Mouse (Mus musculus) megakaryocyte progenitor cell, adult 5-6 weeks (primary cell): ENCODE results near the gene Anxa11. TPM values are rescaled to one million over a fixed set of nuclear protein-coding genes. Genes with fewer than 3 reads are reported as not detected.
"Not testable (repeated sequence)": the region's sequence is repeated elsewhere in the genome, so short reads cannot be mapped to it uniquely, and the experiment has no call there.

Source experiments
- ATAC-seq: replicated peaks from 2 replicates; pipeline ENCODE4 v1.8.0; 2016; ENCODE audit warnings: mild to moderate bottlenecking, moderate TSS enrichment, inconsistent platforms; ENCODE audit not compliant: poor library complexity
- total RNA-seq, 2 experiments: library from RNA; stranded (forward) in 1 of 2; stranded (reverse) in 1 of 2; fragments of 157-497, 149-512 nt in 1 of 2; fragments of 200-1000 nt in 1 of 2; gene quantifications; 2 replicates each; pipeline versions ENCODE4 v1.2.3 to v1.2.4; 2015 to 2017

The Anxa11 gene
- total RNA-seq (2015) = 36.5 and 37.1 TPM in 2 replicates
- total RNA-seq (2017) = 7.3 and 8.1 TPM in 2 replicates

DNA sequence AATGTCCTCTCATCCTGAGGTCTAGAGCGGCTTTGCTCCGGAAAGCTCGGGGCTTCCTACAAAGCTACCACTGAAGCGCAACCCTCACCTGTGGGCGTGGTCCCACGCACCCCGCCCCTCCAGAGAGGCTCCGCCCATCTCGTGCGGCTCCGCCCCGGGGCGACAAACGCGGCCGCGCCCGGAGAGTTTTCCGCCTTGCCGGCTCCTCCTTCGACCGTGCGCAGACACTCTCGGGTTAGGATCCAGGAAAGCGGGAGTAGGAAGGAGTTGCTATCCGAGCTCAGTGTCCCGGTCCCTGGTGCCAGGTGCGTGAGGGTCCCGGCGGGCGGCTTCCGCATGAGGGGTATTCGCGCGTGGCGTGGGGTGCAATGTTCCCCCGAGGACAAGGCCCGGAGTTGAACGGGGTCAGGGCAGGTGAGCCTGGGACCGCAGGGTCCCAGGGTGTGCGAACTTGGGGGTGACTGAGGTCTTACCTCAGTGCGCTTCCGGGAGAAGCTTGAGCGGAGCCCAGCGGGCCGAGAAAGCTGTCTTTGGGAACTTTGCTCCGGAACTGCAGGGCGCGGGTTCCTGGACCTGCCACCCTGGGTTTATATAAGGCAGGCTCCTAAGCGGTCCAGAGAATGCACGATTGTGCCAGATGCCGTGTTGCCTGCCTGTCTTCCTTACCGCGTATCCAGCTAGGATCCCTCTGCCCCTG is at the start of gene Anxa11:
Gene Anxa11, plus strand, starts transcription at position 166 of the 697 bp plus-strand sequence.
- peak; percentile 94 for ATAC-seq

DNA sequence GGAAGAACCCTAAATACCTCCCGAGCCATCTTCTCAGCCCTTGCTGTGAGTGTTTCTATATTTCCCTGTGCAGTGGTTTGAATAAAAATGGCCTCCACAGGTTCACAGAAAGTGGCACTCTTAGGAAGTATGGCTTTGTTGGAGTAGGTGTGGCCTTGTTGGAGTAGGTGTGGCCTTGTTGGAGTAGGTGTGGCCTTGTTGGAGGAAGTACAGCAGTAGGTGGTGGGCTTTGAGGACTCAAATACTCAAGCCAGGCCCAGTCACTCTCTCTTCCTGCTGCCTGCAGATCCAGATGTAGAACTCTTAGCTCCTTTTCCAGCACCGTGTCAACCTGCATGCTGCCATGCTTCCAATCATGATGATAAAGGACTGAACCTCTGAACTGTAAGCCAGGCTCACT is 47.6 kb upstream of the Anxa11 start:
- ATAC-seq = no peak

DNA sequence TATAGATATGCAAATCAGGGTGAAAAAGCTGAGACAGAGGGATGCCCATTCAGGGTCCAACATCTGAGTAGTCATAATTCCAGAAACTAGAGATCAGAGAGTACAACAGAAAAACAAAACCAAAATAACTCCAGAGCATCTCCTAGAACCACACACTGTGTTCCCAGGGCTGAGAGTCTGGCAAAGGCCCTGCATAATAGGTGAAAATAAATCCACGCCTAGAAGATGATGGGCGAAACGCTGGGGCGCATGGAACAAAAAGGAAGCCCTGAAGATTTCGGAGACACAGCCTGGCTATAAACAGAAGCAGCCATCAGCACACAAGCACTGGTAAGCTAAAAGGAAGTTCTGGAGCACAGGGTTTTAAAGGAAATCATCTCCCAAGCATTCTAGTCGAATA is 46.9 kb upstream of the Anxa11 start:
- no peak for ATAC-seq

DNA sequence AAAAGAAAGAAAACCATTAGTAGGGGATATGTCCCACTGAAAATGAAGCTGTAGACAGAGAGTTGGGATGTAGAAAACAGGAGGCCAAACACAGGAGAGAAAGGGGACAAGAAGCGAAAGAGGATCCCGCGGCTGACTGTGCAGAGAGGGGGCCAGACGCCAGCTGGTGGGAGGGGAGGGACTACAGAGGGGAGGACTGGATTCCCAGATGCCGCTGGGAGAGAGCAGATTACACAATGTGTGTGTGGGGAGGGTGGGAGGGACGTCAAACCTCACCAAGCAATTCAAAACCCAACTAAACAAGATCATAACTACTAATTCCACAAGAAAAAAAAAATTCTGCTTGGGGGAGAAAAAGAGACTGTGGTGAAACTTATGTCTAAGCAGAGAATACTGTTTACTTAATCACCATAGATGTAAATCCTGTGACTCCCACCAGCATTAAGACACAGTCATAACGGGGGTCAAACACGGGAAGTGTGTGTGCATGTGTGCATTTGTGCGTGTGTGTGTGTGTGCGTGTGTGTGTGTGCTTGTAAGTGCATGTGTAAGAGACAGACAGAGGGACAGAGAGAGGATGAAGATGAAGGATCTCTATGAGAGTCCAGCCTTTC is 46.3 kb upstream of the Anxa11 start:
- ATAC-seq = peak; percentile 72

DNA sequence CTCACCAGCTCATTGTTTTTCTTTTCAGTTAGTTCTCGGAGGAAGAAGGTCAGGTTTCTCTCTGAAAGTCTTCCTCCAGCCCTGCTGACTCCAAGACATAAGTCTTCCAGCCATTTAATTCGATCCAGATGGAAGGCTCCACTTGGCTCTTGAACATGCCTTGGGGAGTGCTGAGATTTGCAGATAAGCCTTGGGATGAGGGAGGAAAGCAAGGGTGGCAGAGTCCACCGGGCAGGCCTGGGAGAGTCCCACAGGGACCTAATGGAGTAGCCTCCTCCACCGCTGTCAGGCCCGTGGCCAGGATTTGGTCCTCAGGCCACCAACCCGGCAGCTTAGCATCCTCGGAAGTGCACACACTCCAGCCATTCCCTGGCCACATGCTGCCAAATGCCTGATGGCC is 45.3 kb upstream of the Anxa11 start:
- ATAC-seq = no peak

DNA sequence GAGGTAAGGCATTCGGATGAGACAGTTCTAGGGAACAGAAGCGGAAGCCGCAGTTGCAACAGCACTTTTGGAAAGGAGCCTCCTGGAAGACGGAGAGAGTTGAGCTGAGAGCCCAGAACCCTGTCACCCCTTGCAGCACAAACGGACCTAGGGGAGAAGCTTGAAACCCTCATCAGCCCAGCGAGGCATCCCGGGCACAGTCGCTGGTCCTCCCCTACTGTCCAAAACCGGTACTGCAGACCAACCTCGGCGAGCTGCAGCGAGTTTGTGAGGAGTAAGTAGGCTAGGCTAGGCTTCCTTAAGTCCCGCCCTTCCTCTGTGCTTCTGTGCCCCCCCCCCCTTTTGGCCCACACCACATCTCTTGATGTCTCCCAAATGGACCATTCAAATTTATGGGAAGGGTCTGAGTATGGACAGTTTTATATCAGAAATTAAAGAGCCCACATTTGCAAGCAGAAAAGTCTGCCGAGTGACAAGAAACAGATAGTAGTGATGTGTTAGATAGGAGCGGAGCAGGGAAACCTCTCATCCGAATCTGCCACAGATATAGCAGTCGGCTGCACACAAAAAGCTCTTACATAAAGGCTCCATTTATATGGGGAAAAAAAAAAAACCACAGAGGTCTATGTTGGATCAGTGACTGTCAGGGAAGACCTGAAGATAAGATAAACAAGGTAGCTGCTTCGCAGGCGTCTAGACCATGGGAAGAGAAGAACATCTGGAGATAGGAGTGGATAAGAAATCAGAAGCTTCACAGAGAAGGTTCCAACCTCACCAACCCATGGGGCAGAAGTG is 41.6 kb upstream of the Anxa11 start:
- peak; percentile 94 for ATAC-seq

DNA sequence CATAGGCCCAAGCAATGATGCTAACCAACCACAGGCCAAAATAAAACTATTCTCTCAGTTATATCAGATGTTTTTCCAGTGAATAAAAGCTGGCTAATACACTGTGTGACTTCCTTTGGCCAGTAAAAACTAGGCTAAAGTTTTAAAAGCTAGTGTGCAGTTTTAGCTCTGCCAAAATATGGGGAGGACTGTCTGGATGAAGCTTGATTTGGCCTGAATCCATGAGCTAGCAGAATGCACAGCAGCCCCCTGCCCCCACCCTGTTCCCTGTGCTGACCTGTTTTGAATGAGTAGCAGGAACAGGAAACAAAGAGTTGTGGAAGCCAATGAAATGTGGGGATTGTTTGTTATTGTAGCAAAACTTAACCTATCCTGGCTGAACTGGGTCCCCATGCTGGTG is 39.4 kb upstream of the Anxa11 start:
- no peak for ATAC-seq

DNA sequence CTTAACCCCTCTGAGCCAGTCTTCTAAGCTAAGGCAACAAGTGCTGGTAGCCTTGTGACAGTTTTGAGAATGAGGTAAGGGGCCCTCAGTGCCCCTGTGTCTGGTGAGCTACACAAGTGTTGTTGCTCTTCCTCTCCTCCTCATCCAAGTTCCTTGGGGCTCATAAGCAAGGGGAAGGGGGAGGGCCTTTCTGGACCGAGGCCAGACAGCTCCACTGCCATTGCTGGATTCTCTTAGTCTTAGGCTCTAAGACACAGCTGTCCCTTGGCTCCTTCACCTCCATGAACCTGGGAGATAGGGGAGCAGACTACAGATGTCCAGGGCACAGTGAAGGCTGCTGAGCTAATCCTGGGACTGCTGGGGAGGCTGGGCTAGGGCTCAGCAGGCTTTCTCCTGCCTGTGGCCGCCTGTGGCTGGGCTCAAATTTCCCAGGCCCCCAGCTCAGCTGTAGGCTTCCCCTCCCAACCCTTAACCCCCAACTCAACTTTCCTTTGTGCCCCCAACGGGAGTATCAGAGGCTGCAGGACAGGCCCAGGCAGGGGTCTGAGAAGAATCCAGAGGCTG is 38.6 kb upstream of the Anxa11 start:
- no peak for ATAC-seq

DNA sequence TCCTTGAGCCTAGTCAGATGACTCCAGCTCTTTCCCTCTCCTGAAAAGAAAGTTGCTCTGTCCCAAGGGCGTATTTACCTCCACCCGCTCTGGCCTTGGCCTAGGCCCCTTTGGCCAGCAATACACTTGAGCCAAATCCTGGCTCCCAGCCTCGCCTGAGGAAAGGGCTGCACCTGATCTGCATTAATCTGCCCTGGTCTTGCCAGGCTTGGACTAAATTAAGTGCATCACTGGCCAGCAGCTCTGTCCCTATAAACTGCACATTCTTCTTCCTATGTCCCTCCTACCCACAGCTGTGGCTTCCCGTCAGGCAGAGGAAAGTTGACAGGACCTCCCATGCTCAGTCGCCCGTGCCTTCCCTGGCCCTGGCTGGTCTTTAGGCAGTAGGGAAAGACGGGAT is 36.1 kb upstream of the Anxa11 start:
- ATAC-seq = no peak

DNA sequence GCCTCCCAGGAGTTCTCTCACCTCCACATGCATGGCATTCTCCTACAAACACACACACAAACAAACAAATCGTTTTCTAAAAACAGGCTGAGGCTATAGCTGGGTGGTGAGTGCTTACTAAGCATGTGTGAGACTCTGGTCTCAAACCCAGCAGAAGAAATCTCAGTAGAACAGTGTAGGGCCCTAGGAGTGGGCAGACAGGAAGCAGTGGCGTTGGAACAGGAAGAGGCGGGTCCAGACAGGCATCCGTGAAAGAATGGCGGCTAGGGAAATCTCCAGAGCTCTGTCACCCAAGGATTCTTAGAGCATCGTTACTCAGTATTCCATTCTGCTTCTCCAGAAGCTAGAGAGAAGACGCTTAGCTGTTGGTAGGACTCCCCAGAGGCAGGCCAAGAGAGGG is 35.4 kb upstream of the Anxa11 start:
- ATAC-seq = no peak

DNA sequence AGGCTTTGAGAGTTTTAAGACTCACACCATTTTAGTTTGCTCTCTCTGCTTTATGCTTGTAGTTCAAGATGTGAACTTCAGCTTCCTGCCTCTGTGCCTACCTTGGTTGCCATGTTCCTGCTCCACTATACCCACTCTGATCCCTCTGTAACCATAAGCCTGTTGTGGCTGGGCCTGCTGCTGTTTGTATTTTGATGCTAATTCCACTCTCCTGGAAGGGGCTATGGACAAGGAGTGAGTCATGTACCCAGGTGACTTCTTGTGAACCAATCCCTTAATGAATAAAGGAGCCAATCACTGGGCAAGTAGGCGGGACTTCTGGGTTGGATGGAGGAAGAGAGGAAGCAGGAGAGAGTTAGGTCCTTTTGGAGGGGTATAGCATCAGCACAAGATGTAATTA is 30.9 kb upstream of the Anxa11 start:
- not testable (repeated sequence) for ATAC-seq

DNA sequence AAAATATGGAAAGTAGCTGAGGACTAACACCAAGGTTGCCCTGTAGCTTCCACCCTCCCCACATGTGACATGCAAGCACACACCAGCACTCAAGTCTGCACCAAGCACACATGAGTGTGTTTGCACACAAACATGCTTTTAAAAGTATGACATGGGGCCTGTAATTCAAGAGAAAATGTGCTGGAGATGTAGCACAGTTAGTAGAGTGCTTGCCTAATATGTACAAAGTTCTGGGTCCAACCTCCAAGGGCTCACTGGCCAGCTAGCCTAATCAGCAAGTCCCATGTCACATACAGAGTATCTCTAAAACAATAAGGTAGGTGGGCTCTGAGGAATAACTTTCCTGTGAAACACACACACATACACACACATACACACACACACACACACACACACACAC is 27.8 kb upstream of the Anxa11 start:
- ATAC-seq = no peak

DNA sequence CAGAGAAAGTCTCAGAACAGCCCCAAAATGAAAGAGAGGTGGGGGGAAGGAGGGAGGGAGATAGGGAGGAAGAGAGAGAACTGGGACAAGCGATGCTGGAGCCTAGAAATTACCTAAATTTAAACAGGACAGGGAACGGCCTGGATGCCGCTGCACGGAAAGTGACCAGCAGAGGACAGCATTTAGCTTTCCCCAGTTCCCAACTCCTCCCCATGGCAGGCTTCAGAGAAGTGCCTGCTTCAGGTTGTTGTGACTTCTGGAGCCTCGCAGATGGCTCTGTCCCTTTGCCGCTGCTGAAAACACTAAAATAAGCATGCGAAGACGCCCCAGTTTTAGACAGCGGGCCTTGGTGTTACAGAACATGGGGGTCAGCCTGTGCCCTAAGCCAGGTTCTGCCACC is 25.5 kb upstream of the Anxa11 start:
- ATAC-seq = peak; percentile 97

DNA sequence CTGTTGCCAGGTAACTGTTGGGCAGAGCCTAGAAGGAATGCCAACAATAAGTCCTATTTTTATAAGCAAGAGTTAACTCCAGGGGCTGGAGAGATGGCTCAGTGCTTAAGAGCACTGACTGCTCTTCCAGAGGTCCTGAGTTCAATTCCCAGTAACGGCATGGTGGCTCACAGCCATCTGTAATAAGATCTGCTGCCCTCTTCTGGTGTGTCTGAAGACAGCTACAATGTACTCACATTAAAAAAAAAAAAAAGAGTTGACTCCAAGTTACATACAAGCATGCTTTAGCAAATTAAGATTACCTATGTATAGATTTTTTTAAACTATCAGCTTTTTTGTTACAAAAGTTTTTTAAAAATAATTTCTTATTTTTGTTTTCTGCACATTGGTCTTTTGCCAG is 19.4 kb upstream of the Anxa11 start:
- ATAC-seq = no peak

DNA sequence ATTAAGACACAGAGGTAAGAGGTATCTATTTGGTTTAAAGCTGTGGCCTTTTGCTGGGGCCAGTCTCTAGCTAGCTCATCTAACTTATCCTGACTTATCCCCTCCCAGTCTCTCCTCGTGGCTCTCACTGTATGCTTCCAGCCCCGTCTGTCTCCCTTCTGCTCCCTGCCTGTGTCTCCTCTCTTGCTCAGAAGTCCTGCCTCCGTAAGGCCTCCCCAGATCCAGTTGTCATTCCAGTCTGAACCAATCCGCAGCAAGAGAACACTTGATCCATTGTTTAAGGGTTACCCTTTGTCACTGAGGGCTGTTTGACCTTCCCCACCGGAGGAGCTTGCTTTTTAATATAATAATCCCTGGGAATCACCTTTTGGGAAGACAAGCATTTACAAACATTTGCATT is 17.0 kb upstream of the Anxa11 start:
- no peak for ATAC-seq

DNA sequence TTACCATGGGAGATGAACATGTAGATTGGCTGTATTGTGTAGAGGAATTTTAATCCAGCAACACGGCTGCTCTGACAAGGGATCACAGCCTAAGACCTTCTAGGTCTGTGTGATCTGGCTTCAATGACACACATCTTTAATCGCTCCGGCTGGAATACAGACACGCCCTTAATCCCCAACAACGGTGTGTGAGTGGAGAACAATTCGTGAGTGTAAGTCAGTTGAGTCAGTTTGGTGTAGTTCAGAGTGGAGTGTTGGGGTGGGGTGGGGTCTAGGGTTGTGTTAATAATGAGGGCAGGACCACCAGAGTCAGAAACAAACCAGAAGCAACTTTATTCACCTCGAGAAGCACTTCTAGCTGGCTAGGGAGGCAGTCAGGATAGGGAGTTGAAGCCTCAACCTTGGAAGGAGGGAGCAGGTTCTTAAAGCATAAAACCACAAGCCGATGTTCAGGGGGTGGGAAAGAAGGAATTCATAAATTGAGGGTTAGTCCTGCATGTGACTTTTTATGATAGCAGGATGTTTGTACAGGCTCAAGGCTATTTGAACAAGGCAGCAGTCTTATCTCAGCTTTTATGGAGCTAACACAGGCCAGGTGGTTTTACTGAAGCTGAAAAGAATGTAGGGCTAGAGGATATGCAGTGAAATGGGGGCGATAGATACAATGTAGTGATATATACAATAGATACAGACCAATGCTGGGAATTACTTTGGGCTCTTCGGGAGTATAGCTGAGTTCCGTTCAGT is 15.9 kb upstream of the Anxa11 start:
- ATAC-seq = no peak

DNA sequence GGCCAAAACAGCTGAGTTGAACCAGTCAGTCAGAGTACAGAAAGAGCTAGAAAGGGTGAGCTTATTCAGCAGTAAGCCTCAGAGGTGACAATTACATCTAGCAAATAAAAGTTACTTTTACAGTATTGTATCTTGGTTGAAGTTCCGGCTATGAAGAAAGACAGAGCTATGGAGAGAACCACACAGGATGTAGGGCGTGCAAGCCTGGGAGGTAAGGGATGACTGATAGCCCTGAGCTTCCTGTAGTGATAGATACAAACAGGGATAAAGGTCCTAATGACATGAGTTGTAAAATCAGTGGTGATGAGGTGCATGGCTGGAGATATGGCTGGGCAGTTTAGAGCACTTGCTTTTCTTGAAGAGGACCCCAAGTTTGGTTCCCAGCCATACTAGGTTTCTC is 15.1 kb upstream of the Anxa11 start:
- no peak for ATAC-seq

DNA sequence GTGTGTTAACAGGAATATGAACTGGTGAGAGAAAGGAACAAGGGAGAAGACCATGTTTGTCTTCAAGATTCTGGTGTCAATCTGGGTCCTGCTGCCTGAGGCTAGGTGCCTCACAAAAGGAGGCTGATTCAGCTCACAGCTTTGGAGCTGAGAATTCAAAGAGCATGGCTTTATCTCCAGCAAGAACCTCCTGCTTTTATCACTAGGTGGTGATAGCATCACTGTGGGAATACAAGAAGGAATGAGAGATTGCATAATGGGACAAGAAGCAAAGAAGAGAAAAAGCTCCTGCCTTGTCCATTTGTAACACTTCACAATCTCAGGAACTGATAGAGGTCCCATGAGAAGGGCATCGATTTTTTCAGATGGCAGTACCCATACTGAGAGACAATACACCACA is 10.6 kb upstream of the Anxa11 start:
- no peak for ATAC-seq

DNA sequence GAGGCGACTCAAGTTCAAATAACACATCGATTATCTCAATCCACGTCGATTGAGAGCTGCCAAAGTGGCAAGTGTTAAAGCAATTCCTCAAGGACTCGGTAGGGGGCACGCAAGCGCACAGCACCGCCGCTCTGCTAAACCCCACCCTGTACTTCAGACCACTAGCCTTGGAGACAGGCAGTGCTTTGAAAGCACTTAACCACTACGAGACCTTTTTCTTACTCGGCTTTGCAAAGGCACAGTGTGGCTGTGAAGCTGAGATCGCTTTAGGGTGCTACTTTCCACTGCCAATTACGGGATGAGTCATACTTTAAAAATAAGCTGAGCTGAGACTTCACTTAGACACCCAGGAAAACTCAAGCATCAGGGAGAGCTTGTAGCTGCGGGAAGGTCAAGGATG is 9.7 kb upstream of the Anxa11 start:
- peak; percentile 100 for ATAC-seq

DNA sequence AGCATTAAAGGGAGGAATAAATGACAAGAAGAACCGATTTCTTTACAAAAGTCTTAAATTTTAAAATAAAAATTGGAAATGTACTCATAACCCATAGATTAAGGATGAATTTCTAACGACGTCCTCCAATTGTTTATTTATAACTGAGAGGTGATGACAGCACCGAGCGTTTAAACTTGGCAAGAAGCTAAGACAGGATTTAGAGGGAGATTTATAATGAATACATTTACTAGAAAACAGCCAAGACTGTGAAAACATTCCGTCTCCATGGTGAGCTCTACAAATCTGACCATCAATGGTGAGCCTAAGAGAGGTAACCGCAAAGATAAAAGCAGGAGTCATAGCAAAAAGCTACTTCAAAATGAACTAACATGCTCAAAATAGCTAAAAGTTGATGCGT is 3.5 kb upstream of the Anxa11 start:
- ATAC-seq = no peak

DNA sequence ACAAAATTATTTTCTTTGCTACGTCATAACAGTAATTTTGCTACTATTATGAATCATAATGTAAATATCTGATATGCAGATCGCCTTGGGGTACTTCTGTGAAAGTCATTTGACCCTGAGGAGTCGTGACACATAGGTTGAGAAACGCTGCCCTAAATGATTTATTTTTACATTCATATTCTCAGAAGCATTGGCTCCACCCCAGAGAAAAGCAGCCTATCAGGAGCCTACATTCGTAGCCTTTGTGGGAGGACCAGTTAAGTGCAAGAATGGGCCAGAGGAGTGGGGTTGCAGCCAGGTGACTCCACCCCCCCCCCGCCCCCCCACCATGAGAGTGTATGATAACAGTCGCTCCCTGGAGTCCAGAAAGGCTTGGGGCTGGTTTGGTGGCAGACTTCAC is 2.2 kb upstream of the Anxa11 start:
- ATAC-seq = no peak
